Mouse (Mus musculus): ENCODE results near the gene Lctl. TPM values are rescaled to one million over a fixed set of nuclear protein-coding genes. Genes with fewer than 3 reads are reported as not detected.

The Lctl gene
- polyA plus RNA-seq, 2 experiments, result 0.02 TPM; not detected in 1

- WGBS (ENCODE audit: insufficient replicate concordance), result 83% methylated on average over 5 of the region's 5 CpGs
- Histone ChIP-seq H3K4me3 (ENCODE audit: insufficient read depth in 1 of 2, low read depth in 2 of 2, low read length in 2 of 2) (no peak overlapping the region), H3K9ac (replicated peaks) (no peak overlapping the region), H3K36me3 (replicated peaks; ENCODE audit: control insufficient read depth, insufficient read depth, low read depth) (peaks cover 19% of the 10 kb centered on the region), H3K4me2 (ENCODE audit: low read depth) (no peak overlapping the region), H3K27me3 (ENCODE audit: control insufficient read depth, insufficient read depth, low read length) (no peaks in the 10 kb centered on the region), H3K4me1 (replicated peaks; ENCODE audit: control insufficient read depth in 2 of 2, insufficient read depth in 2 of 2, low read length in 1 of 2) (peaks cover 0 to 6% of the 10 kb centered on the region in 2 experiments; a peak in 2 of 4 replicates), H3K9me3 (ENCODE audit: control insufficient read depth, low read length) (no peaks in the 10 kb centered on the region), H3K27ac (no peak overlapping the region)
- TF ChIP-seq EP300 (IDR thresholded peaks at IDR 0.05; ENCODE audit: low read depth) (no peak), CTCF (IDR thresholded peaks at IDR 0.05; ENCODE audit: low read depth) (no peak)
- DNase-seq (ENCODE audit: low read depth in 3 of 3, low spot score in 3 of 3) (no peak), ATAC-seq (ENCODE audit: insufficient read depth) (no peak)
Observed at GRCm38 (mm10) chr9:64184166-64184840, 67.4 kb downstream of the Lctl start.

Other genes with a start within 250 kb of the Lctl start
- 3.9 and 5.2 TPM in 2 replicates for gene Smad6, start 95.1 kb upstream of the Lctl start, polyA plus RNA-seq (2012; rRNA removed)
- gene Smad6, start 95.1 kb upstream of the Lctl start, polyA plus RNA-seq (2014; fragmentation: Nextera tagmentation; extraction: Ambion mirVana), result 1.8 and 2.1 TPM in 2 replicates
- gene Zwilch, start 56.0 kb downstream of the Lctl start, polyA plus RNA-seq (2012; rRNA removed), result 15.1 and 34.4 TPM in 2 replicates
- gene Zwilch, start 56.0 kb downstream of the Lctl start, polyA plus RNA-seq (2014; fragmentation: Nextera tagmentation; extraction: Ambion mirVana), result 11.8 and 14.6 TPM in 2 replicates
- 583 and 863 TPM in 2 replicates for gene Rpl4, start 56.2 kb downstream of the Lctl start, polyA plus RNA-seq (2012; rRNA removed)
- 840 and 926 TPM in 2 replicates for gene Rpl4, start 56.2 kb downstream of the Lctl start, polyA plus RNA-seq (2014; fragmentation: Nextera tagmentation; extraction: Ambion mirVana)
- 4.2 and 11.5 TPM in 2 replicates for gene Snapc5, start 62.1 kb downstream of the Lctl start, polyA plus RNA-seq (2012; rRNA removed)
- gene Snapc5, start 62.1 kb downstream of the Lctl start, polyA plus RNA-seq (2014; fragmentation: Nextera tagmentation; extraction: Ambion mirVana), result 7.5 and 8.3 TPM in 2 replicates
- gene Uchl4, start 118.1 kb downstream of the Lctl start, polyA plus RNA-seq (2012; rRNA removed), result 0.06 and 0.13 TPM in 2 replicates
- gene Uchl4, start 118.1 kb downstream of the Lctl start, polyA plus RNA-seq (2014; fragmentation: Nextera tagmentation; extraction: Ambion mirVana), result 0.75 and 0.77 TPM in 2 replicates
- 11.7 and 13.5 TPM in 2 replicates for gene Map2k1, start 136.5 kb downstream of the Lctl start, polyA plus RNA-seq (2012; rRNA removed)
- 24.9 and 25.7 TPM in 2 replicates for gene Map2k1, start 136.5 kb downstream of the Lctl start, polyA plus RNA-seq (2014; fragmentation: Nextera tagmentation; extraction: Ambion mirVana)
- 74.2 and 121 TPM in 2 replicates for gene Tipin, start 164.4 kb downstream of the Lctl start, polyA plus RNA-seq (2012; rRNA removed)
- gene Tipin, start 164.4 kb downstream of the Lctl start, polyA plus RNA-seq (2014; fragmentation: Nextera tagmentation; extraction: Ambion mirVana), result 241 and 245 TPM in 2 replicates
- 3.4 and 4.9 TPM in 2 replicates for gene Dis3l, start 224.1 kb downstream of the Lctl start, polyA plus RNA-seq (2012; rRNA removed)
- gene Dis3l, start 224.1 kb downstream of the Lctl start, polyA plus RNA-seq (2014; fragmentation: Nextera tagmentation; extraction: Ambion mirVana), result 8.0 and 8.6 TPM in 2 replicates

Measured in liver, embryonic 14.5 days (tissue).